Mouse (Mus musculus) layer of hippocampus, postnatal 25 days (tissue): ENCODE measurements at regions not wholly inside any gene's neighbourhood (a gene's known extent, or its start where the extent isn't known, plus 50 kb on each side); places are given as distances from the start of the nearest gene placed in this dataset.

ENCODE experiments used
- DNase-seq, 2 experiments: peaks; one replicate each; pipeline ENCODE4 v3.0.0; 2022; ENCODE audit warnings: mixed read lengths in 2 of 2, low spot score in 1 of 2; ENCODE audit errors: extremely low spot score in 1 of 2

DNA sequence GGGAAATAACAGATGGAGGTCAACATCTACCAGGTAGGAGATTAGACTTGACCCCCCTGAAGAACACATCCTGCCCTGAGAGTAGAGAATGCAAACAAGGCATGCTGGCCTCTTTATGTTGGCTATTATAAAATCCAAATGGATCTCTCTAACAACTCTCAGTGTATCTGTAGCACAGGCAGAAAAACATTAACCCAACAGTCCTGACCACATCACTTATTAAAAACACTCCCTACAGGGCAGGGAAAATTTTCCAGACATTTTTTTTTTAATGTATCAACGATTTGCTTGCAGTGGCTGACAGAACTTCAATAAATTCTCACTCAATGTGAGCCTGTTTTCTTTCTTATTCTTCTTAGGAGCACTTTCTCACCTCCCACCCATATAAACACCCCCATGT lies 511.4 kb downstream of the Cdk5rap2 start:
- DNase-seq = no peak

DNA sequence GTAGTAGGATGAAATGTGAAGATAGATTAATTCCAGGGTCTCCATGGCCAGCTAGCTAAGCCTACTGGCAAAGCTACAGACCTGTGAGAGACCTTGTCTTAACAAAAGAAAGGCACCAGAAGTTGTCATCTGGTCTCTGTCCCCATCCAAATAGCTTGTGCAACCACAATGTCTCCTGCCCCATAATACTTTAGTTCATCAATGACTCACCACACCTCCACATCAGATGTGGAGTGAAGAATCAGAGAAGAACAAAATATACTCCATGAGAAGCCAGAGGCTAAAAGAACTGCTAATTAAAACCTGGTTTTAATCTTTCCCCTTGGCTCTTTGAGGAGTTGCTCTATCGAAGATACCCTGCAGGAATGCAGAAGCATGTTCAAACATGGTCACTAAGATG lies 514.1 kb downstream of the Cdk5rap2 start:
- DNase-seq = no peak

DNA sequence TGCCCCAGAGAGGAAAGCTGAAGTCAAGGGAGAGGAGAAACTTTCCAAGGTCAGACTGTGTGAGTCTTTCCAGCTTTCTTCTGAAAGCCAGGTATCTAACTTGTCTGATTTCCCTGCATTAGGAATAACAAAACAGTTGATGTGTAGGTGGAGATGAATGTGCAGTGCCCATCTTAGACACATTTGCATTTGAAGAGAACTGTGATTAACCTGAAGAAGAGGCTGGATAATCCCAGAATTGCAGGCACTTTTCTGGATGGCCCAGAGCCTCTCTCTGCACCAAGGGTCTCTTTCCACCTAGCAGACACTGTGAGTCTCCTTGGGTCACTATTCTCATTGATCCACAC lies 517.4 kb downstream of the Cdk5rap2 start:
- no peak for DNase-seq

DNA sequence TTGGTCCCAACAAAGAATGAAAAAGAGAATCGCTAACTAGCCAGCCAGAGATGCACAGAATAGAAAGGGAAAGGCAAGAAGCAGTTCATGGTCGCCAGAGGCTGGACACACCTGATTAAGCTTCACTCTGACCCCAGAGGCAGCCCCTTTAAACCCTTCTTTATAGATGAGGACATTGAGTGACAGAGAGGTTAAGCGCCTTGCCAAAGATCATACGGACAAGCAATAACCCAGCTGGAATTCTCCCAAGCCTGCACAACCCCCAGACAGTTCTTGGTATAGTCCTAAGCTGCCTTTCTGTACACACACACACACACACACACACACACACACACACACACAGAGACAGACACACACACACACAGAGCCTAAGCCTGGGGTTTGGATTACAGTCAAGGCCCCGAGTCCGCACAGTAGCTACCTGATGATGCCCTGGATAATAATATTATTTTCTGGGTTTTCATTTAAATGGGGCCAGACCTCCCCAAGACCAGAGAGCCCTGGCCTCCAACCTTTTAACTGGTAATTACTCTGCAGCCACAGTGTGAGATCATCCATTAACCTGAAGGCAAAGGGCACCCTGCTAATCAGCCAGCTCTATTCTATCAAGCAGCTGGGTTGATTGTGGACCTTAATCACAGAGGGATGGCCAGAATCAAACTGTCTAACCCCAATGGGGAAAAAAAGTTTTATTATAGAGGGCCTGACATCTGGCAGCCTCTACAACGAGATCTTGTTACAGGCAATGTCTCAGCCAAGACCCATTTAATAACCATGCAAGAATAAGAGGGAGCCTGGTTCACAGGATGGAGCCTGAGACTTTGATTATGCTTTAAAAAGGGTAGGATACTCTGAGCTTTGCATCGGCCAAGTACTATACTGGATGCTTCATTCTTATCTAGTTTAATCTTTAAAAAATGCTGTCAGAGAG lies 518.1 kb downstream of the Cdk5rap2 start:
- DNase-seq = no peak

DNA sequence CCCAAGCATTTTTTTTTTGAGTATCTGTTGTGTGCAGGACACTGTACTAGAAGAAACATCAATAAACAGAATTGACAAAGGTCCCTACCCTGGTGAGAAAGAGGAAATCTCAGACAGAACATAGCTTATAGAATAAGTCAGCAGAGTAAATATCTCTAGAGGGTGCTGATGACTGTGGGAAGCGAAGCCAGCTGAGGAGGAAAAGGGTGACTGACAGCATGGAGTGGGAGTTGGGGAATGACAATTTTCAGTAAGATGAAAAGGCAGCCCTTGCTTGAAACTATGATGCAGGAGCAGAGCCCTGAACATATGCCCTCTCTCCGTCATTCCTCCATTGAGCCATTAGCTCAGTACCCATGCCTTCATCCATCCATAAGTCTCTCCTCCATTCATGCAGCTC lies 519.6 kb downstream of the Cdk5rap2 start:
- no peak for DNase-seq

DNA sequence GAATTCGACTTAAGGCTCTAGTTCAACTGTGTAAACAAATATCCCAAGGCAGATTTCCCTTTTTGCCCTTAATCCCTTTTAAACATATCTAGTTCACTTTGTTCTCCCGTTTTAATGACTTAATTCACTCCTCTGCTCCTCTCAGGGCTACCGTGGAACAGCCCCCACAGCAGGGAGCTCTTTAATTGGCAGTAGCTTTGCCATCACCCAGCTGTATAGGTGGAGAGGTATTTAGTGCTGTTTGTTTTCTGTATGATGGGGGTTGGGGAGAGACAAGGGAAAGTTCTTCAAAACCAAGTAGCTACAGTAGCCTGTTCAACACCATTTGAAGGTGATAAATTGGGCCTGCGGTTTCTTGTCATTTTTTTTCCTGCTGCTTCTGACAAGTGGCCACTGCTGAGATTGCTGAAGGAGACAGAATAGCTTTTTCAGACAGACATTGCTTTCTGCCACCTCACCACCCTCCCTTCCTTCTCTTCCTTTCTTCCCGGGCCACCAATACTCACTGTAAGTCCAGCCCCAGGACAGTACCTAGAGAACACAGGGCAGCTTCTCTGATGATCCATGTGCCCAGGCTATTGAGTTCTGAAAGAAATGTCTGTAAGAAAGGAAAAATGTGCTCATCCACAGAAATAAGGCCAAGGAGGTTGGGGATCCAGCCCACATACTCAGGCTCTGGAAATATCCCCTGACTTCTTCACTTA lies 520.2 kb downstream of the Cdk5rap2 start:
- no peak for DNase-seq

DNA sequence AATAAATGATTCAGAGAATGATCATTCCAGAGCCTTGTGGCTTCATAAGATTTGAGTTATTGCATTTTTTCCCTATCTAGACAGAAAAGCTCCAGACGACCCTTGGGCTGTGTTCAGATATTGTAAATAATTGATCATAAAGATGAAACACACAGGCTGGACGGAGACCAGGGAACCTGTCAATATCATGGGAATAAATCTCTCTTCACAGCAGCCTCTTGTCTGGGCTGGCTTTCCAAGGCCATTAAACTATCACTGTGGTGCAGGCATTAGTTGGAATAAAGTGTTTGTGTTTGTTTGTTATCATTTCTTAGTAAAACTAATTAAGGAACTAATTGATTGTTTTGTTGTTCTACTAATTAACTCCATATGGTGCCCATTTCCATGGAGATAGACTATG lies 533.5 kb downstream of the Cdk5rap2 start:
- DNase-seq = no peak

DNA sequence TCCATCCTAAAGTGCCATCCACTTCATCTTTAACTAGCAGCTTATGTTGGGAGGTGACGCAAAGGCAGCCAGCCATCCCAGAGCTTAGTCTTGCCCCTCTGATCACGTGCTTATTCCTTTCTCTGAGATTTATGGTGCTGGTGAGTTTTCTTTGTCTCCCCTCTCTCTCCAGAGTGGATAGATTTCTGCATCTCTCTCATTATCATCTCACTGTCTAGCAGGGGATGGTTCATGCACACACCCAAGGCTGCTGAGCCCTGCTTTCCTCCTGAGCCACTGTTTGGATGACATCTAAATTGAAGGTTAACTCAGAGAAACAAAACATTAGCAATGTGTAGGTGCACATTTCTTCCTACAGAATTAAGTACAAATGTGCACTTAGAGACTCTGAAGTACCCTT lies 539.6 kb downstream of the Cdk5rap2 start:
- no peak for DNase-seq

DNA sequence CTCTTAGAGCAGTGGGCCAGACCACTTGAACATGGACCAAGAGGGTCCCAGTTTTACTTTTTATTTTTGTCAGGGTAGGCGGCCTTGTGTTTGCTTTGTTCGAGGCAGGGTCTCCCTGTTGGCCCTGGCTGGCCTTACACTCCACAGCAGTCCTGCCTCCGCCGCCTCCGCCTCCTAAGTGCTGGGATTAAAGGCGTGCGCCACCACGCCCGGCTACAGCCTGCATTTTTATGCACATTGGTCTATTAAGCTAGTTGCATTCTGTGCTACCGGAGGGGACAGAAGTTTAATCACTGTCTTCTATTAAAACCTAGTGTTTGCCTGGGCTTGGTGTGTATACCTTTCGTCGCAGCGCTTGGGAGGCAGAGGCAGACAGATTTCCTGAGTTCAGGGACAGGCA lies 555.2 kb downstream of the Cdk5rap2 start:
- DNase-seq = no peak

DNA sequence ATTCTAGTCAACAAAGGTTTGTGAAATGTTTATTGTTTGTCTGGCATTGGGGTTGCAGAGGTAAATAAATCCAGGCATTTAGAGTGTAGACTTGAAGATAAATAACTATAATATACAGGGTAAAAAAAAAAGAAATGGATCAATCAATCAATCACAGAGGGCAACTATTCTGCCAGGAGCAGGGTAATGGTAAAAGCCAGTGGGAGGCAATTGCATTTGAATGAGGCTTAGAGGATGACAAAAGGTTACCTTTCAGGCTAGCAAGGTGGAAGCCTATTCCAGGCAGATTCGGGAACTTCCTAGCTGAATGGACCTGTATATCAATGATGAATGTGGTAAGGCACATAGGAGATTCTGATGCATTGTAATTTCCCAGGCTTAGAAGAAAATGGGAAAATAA lies 557.6 kb downstream of the Cdk5rap2 start:
- no peak for DNase-seq

DNA sequence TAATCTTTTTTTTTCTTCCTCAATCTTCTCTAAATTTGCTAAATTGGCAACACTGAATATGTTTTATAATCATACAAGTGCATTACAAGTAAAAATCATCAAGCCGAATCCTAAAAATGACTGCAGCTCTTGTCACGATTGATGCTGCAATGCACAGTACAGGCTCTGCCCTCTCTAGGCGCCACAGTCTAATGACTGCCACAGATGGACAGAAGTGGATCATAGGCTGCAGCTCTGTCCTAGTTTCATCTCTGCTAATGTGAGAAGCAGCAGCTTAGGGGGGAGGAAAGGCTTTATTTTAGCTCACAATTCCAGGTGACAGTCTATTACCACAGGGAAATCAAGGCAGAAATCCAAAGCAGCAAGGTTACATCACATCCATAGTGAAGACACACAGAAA lies 560.8 kb downstream of the Cdk5rap2 start:
- no peak for DNase-seq

DNA sequence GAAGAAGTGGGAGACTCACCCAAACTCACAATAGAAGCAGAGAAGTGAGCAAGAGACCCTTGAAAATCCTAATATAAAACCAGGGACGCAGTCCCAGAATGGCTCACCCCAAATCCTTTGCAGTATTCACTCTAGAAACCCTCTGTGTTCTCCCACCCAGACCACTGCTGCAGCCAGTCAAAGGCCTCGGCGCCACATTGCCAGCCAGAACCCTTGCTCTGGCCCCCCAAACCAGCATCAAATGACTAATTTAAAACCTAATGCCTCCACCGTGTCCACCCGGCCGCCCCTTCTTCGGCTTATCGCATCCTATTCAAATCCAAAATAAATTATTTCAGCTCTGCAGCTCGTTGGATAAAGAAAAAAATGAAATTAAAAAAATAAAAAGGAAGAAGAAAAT lies 570.4 kb downstream of the Cdk5rap2 start:
- DNase-seq = no peak

DNA sequence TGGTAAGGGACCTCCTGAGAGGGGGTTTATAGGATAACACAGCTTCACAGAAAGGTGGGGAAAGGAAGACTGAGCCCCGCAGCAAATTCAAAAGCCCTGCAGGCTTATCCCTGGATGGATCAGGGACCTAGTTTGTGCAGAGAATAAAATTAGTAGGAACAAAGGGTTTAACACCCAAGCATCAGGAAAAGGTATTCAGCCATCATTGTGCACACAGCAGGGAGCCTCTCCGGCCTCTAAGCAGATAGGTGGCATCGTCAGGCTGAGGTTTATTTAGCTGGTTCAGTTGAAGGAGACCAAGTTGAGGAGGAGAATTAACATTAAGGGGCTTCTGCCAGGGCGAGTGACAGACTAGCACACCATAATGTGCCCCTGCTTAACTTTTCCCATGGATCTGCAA lies 571.3 kb downstream of the Cdk5rap2 start:
- DNase-seq = no peak

DNA sequence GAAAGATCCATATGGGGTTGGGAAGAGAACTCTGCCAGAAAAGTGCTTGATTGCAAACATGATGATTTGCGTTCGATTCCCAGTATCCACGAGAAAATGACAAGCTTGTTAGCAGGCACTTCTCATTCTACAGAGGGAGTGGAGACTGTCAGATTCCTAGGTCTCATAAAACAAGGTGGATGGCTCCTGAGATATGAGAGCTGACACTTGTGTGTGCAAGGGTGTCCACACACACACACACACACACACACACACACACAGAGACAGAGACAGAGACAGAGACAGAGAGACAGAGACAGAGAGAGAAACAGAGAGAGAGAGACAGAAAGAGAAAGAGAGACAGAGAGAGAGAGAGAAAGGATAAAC lies 585.4 kb downstream of the Cdk5rap2 start:
- no peak for DNase-seq

DNA sequence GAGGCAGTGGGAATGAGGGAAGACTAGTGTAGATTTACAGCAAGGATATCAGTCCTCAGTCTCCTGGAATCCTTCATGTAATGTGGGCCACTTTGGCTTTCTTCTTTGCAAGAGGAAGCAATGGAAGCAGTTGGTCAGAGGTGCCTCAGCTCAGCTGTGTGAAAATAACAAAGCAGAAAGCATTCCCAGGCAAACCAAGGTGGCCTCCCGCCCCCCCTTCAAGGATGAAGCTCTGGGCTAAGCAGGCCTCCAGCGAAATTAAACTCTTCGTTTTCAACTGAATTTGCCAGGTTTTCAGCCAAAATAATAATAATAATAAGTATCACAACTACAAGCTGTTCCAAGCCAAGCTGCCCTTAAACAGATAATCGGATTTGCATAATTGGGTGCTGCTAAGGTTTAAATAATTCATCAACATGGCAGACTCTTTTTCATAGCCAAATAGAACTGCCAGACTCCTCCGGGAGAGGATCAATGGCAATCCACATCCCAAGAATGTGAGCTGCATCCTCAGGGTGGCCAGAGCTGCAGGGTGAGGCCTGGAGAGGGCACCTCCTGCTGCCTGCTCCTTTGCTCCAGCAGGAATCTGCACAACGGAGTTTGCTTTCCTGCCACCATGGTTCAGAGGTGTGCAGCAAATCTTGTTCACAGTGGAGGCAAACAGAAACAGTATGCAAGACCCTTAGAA lies 585.9 kb downstream of the Cdk5rap2 start:
- no peak for DNase-seq

DNA sequence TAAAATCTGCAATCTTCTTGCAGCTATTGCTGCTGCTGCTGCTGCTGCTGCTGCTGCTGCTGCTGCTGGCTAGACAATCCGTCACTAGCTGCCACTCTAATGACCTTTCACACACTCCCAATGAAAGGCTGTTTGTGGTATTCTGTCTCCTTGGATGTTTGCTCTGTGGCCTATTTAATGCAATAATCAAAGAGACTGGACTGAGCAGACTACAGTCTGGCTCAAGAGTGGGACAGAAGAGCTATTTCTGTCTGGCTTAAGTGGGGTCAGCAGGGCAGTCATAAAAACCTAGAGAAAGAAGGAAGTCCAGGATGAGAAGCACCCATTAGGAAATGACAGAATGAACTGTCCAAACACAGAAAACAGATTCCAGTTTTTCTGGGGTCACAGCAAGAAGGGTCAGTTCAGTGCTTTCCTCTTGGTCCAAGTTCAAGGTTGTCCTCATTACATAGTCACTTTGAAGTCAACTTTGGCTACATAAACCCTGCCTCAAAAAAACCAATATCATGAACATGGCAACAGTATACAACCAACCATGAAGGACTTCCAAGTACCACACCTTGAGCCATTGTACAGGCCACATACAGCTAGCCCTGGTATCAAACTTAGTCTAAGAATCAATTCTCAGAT lies 586.8 kb downstream of the Cdk5rap2 start:
- DNase-seq = no peak

DNA sequence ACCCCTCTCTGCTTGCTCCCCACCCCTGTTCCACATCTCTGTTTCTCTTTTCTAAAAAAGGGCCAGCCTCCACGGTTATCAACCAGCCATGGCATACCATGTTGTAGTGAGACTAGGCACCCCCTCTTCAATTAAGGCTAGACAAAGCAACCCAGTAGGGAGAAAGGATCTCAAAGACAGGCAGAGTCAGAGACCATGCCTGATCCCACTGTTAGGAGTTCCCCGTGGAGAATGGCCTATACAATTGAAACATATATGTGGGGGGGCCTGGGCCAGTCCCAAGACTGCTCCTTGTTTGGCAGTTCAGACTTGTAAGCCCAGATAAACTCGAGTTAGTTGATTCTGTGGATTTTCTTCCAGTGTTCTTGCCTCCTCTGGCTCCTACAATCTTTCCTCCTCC lies 591.4 kb downstream of the Cdk5rap2 start:
- no peak for DNase-seq

DNA sequence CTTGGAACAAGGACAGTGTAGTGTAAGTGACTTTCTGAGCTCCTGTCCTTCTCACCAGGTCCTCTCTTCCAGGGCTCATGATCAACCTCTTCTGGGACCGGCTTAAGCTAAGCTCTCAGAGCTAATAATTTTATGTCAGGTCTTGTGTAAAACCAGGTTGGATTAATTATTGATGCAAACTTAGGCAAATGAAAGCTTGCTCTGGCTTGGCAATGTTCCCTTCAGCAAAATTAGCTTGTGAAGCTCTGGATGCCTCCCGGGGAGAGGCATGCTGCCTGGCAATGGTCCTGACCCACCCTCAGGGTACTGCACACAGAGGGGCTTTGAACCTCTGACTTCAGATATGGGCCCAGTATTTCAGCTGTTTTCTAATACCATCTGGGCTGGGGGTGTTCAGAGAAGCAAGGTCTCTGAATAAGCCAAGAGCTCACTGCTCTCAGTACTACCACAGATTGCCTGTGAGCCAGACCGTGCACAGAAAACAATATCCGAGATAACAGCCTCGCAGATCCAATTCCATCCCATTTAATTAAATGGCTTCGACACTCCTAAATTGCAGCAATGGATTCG lies 624.7 kb downstream of the Cdk5rap2 start:
- DNase-seq = no peak

DNA sequence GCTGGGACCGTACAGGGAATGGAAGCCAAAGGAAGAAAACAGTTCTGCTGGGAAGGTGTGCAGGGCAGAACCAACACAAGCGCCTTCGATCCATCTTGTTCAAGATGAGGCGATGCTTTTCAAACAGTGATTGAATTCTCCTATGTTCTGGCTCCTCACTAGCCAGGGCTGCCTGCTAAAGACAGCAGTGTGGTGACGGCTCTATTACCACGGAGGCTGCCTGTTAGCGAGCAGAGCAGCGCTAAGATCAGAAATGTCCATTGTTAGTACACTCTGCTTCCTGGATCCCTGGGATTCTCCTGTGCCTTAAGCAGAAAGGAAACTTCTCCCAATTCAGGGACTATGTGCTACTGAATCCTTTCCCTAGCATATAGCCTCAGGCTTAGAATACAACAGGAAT lies 629.0 kb downstream of the Cdk5rap2 start:
- no peak for DNase-seq

DNA sequence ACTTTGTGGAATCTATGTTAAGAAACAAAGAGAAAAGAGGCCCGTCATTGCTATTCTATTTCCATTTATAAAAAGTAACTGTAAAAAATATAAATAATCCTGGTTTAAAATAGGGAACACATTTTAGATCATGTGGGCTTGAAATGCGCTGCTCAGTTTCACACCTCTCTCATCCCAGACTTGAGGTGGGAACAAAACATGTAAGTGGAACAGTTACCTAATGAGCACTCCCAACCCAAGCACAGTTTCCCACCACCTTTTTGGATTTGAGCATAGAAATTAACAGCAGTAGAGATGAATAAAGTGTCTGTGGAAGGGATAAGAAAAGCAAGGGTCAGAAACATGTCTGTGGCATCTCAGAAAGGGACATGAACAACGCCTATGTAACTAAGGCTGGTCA lies 648.4 kb downstream of the Cdk5rap2 start:
- DNase-seq = no peak

DNA sequence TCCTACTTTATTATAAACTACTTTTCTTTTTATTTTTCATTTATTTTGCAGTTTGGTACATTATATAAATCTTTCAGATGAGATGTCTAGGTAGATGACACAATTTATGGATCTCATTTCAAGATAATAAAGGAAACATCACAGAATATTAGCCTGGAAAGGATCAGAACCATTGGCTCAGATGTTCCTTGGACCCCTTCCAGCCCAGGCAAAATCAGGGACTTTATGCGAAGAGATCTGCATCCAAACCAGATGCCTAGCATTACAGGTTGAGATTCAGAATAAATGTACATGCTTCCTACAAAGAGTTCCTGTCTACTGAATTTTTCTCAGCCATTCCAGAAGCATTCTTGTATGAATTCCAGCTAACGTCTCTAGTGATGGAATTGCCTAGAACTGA lies 650.6 kb downstream of the Cdk5rap2 start:
- no peak for DNase-seq
